Mouse (Mus musculus) spleen, adult 12 weeks (tissue): ENCODE data around the gene Vps33a.

Experiments used
- DNase-seq: peaks from one replicate; pipeline ENCODE4 v3.0.0; 2022; ENCODE audit warnings: low spot score

Vps33a gene

GRCm38 (mm10) chr5:123572357-123573186 lies at the start of gene Vps33a:
Gene Vps33a (minus strand): TSS chr5:123573038.
- DNase-seq: peak; percentile 95

DNA sequence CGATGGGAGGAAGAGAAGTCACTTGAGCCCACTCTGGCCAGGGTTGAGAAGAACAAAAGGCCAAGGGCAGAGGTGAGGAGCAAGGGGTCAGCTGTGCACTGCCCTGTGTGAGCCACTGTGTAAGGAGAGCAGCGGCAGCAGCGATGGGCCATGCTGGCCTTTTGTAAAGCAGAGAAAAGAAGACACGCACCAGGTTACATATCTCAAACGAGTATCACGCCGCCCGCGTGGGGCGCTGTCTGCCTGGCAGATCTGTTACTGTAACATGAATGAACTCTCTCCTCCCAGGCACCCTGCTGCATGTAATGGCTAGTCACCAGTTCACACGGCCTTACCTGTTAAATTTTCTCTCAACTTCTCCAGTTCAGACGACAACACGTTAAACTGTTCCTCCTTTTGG lies 49.6 kb upstream of the Vps33a start:
- DNase-seq: no peak

DNA sequence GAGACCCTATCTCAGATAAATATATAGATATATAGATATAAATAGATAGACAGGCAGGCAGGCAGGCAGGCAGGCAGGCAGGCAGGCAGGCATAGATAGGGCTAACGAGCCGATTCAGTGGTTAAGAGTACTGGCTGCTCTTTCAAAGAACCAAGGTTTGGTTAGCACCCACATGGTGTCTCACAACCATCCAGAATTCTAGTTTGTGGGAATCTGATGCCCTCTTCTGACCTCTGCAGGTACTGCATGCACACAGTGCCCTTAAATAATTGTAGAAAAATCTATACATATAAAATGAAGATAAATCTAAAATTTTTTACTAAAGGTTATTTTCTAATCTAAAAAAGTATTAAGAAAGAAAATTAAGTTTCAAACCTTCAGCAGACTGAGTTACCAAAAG lies 45.7 kb upstream of the Vps33a start:
- no peak for DNase-seq

DNA sequence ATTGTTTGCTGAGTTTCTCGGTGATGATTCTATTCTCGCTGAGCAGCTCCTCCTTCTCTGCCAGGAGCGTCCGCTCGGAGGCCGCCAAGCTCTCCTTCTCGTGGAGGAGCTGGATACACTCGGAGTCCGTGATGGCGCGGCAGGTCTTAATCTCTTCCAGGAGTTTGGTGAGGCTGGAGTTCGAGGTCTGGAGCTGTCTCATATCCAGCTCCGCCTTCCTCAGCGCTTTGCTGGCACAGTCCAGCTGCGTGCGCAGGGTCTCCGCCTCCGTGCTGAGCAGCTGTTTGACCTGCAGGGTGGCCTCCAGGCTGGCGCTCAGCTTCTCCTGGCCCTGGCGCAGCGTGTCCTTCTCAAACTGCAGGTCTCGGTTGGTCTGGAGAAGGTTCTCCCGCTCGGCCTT lies 41.4 kb upstream of the Vps33a start:
- no peak for DNase-seq

GRCm38 (mm10) chr5:123609843-123610242 lies 37.0 kb upstream of the Vps33a start:
- peak; percentile 38 for DNase-seq

DNA sequence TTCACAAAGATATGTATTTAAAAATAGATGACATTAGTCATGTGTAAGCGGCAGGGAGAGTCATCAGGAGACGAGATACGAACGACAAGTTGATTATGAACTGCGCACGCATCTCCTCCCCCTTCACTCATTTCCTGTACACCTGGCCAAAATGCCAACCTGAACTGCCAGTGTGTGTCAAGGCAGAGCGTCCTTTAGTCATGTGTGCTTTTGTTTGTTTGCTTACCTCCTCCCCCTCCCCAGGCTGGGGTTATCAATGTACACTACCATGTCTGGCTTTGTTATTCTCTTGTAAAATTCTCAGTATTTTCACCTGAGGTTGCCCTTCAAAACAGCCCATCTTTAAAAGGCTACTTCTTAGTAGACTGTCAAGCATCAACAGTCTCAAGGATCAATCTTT lies 36.6 kb upstream of the Vps33a start:
- DNase-seq: no peak

- no peak for DNase-seq
Measured at GRCm38 (mm10) chr5:123607211-123607669, 34.4 kb upstream of the Vps33a start.

GRCm38 (mm10) chr5:123603496-123603895 lies 30.7 kb upstream of the Vps33a start:
- no peak for DNase-seq

DNA sequence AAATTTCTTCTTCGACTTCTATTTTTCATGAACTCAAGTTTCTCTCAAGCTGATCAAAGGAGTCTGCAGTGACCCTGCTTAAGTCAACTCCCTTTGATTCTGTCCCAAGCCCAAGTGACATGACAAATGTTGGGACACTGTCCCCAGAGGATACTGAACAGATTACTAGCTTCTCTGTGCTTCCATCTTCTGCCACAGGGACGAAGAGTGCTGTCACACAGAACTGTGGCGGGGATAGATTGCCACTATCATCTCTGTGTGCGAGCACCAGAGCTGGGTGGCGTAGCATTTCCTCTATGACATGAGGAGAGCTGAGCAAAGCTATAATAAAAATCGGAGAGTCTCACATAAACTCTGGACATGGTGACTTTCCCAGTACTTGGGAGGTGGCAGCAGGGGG lies 29.3 kb upstream of the Vps33a start:
- no peak for DNase-seq

DNA sequence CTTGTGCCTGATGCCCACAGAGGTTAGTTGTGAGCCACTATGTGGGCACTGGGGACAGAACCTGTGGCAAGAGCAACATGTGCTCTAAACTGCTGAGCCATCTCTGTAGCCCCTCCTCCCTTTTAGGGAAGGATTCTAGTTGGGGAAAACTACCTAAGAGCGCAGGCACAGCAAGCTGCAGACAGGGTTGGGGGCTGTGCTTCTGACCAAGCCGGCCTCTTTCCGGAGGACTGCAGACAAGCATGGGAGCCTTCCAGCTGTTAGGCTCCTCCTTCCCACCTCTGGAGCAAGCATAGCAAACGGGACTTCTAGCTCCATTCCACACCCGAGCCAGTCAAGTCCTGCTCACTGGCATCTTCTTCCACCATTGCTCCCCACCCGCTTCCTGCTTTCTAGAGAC lies 26.5 kb upstream of the Vps33a start:
- DNase-seq: no peak

GRCm38 (mm10) chr5:123593622-123594280 lies 20.9 kb upstream of the Vps33a start:
- no peak for DNase-seq

GRCm38 (mm10) chr5:123580043-123580442 lies 7.2 kb upstream of the Vps33a start:
- DNase-seq: no peak

GRCm38 (mm10) chr5:123576696-123577095 lies 3.9 kb upstream of the Vps33a start:
- DNase-seq: no peak

DNA sequence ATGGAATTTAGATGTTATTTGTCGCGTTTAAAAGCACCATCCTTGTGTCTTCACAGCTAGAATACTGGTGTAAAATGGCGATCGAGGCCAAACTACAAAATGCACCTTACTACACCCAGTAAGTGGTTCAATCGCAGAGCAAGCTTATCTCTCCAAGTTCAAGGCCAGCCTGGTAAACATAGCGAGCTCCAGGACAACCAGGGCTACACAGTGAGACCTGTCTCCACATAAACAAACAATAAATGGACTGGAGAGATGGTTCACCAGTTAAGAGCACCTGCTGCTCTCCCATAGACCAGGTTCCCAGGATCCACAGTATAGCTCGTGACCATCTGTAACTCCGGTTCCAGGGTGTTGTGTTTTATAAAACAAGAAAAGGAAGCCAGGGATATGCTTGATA lies 524 bp upstream of the Vps33a start:
- DNase-seq: no peak

- DNase-seq: no peak
Measured at GRCm38 (mm10) chr5:123561128-123561527, 11.7 kb downstream of the Vps33a start.

GRCm38 (mm10) chr5:123559588-123559987 lies 13.2 kb downstream of the Vps33a start:
- DNase-seq: no peak

GRCm38 (mm10) chr5:123556451-123556850 lies 16.4 kb downstream of the Vps33a start:
- no peak for DNase-seq

- DNase-seq: no peak
Measured at GRCm38 (mm10) chr5:123555693-123556092, 17.1 kb downstream of the Vps33a start.

DNA sequence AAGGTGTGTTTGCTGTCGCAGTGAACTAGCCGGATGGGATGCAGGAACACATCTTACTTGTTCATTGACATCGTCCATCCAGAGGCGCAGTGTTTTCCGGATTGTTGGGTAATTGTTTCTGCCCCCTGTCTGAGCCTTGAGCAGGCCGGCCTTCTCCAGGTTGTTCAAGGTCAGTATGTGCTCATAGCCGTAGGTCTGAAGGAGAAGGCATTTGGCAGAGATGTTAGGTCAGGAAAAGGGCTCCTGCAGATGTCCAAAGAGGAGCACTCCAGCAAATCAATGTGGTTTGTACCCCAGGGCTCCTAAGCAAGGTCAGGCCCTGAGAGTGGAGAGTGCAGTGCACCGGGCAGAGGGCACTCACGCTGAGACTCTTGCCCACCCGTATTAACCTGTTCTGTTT lies 39.0 kb downstream of the Vps33a start:
- no peak for DNase-seq

GRCm38 (mm10) chr5:123530056-123530455 lies 42.8 kb downstream of the Vps33a start:
- no peak for DNase-seq

- DNase-seq: no peak
Measured at GRCm38 (mm10) chr5:123528641-123529040, 44.2 kb downstream of the Vps33a start.

GRCm38 (mm10) chr5:123525916-123526495 lies 46.8 kb downstream of the Vps33a start:
- no peak for DNase-seq

- DNase-seq: no peak
Measured at GRCm38 (mm10) chr5:123525281-123525680, 47.6 kb downstream of the Vps33a start, which contains the start of gene Gm49027. Gene Gm49027 (minus strand): TSS chr5:123525488.
